Mouse (Mus musculus) Patski (cell line): Measurements from ENCODE around the gene Pml. TPM values are rescaled to one million over a fixed set of nuclear protein-coding genes. Genes with fewer than 3 reads are reported as not detected.

Experiments used
- ATAC-seq: fragments of 100-300 bp; one replicate; pipeline ENCODE4 v1.8.0; 2021
- CTCF ChIA-PET: fragments of 350-600 bp; sonication (Branson Sonifier 250); formaldehyde crosslinking; loops from one replicate; lab custom pipeline; 2022; ENCODE audit warnings: inconsistent platforms; lab: Charles Lee
- POLR2A ChIA-PET: fragments of 350-600 bp; sonication (Branson Sonifier 250); formaldehyde crosslinking; loops from one replicate; lab custom pipeline; 2022; ENCODE audit warnings: antibody characterized with exemption, inconsistent platforms; lab: Charles Lee
- DNase-seq: peaks from one replicate; pipeline ENCODE4 v3.0.0-alpha.2; 2011; ENCODE audit warnings: low read depth, low spot score
- H3K27me3 ChIP-seq: fragments of 371-371 bp; one replicate; pipeline ENCODE4 v1.5.1; 2021
- CTCF ChIP-seq: fragments of 100-300 bp; IDR thresholded peaks from one replicate; pipeline ENCODE4 v1.5.1; 2021
- in situ Hi-C: fragments of 300-500 bp; cut with MboI; formaldehyde crosslinking; loops from 3 replicates; pipeline ENCODE4 v1.11.1; 2018; ENCODE audit warnings: low pct_unique_long_range_greater_than_20kb, mixed read lengths
- polyA plus RNA-seq: library from polyadenylated mRNA; unstranded; gene quantifications from one replicate; pipeline ENCODE4 v1.2.3, GENCODE M21; 2021

Pml gene
- polyA plus RNA-seq, 1 experiment from 2014 or later, result 37.8 TPM

DNA sequence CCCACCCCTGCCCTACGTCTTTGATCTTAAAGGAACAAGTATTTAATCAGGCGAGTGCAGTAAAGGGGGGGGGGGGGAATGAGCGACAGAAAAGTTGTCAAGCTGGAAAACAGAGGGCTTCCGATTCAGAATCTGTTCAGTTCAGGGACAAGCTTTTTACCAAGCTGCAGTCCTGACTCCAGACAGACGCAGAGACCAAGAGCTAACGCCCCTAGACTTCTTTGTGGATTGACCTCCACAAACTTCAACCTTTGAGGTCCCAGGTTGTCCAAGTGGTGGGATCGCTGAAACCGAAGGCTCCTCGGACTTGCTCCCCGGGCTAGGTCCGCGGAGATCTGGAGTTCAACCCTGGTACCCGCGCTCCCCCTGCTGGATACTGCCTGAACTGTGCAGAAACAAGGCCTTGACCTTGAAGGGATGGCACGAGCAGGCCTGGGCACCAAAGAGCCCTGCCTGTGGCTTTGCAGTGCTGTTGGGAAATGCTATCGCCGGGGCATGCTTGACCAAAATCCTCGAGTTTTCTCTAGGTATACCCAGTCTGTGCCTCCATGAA is 45.1 kb downstream of the Pml start:
- ChIA-PET CTCF (interaction anchor here (0.6 to 8.7 kb wide), 21 partner anchors 10 to 544 kb away, joined by 3 to 107 read pairs (median 3); no protein-coding TSS in a partner anchor), POLR2A (interaction anchor here (0.8 kb wide), 1 partner anchor 141 kb away, joined by 3 read pairs; no protein-coding TSS in a partner anchor)
- DNase-seq (peak; percentile 41), ATAC-seq (peak; percentile 53)
- in situ Hi-C loops, result loop anchor here (5.0 kb wide), 1 partner anchor 152 kb away; no protein-coding TSS in a partner anchor
- no peaks in the 10 kb centered on the region for H3K27me3 ChIP-seq
- no peak for TF ChIP-seq CTCF

- in situ Hi-C loops, result loop anchor here (5.0 kb wide), 1 partner anchor 151 kb away; no protein-coding TSS in a partner anchor
- ATAC-seq (no peak), DNase-seq (no peak)
- CTCF ChIA-PET, result interaction anchor here (0.6 to 8.7 kb wide), 21 partner anchors 9 to 544 kb away, joined by 3 to 107 read pairs (median 3); no protein-coding TSS in a partner anchor
- no peaks in the 10 kb centered on the region for H3K27me3 ChIP-seq
- no peak for TF ChIP-seq CTCF
- POLR2A ChIA-PET, result interaction anchor here (0.8 kb wide), 1 partner anchor 140 kb away, joined by 3 read pairs; no protein-coding TSS in a partner anchor
Observed at GRCm38 (mm10) chr9:58203516-58204447, 45.8 kb downstream of the Pml start, which contains the start of the genes Islr and Islr2. Gene Islr, minus strand, starts transcription at chr9:58204306. Gene Islr2, minus strand, starts transcription at chr9:58204319.

DNA sequence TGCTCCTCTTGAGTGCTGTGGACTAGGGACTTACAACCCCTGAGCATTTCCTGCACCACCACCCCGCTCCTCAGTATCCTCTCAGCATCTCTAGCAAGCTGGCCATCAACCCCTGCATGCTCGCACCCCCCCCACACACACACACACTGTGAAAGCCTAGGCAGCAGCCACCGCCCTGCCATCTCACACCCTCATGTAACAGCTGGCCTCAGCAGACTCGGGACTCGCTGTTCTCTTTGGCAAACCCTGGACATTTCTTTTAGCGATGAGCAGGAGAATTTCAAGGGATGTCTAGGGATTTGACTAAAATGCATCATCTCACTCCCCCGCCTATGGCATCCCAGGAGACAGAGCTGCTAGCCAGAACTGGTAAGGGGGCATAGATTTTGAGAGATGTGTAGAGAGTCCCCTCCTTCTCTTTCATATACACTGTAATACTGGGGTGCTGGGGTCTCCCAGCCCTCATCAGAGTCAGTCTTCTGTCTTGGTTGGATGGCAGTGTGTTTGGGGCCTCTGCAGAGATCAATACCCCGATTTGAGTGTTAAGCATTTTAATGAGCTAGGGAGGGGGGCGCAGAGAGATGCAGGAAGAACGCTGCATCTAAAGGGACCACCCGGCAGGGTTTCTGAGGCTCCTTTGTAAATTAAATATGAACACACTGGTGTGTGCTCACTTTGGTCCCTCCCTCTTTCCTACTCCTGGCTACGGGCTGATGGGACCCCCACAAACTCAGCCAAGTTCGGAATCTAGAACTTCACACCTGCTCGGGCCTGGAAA is 46.7 kb downstream of the Pml start:
- TF ChIP-seq CTCF, result no peak
- in situ Hi-C loops, result loop anchor here (5.0 kb wide), 1 partner anchor 151 kb away; no protein-coding TSS in a partner anchor
- ATAC-seq (no peak), DNase-seq (no peak)
- ChIA-PET CTCF (interaction anchor here (1.3 to 8.7 kb wide), 5 partner anchors 21 to 163 kb away, joined by 3 to 107 read pairs (median 4); no protein-coding TSS in a partner anchor), POLR2A (no interaction called here)
- H3K27me3 ChIP-seq, result no peaks in the 10 kb centered on the region

DNA sequence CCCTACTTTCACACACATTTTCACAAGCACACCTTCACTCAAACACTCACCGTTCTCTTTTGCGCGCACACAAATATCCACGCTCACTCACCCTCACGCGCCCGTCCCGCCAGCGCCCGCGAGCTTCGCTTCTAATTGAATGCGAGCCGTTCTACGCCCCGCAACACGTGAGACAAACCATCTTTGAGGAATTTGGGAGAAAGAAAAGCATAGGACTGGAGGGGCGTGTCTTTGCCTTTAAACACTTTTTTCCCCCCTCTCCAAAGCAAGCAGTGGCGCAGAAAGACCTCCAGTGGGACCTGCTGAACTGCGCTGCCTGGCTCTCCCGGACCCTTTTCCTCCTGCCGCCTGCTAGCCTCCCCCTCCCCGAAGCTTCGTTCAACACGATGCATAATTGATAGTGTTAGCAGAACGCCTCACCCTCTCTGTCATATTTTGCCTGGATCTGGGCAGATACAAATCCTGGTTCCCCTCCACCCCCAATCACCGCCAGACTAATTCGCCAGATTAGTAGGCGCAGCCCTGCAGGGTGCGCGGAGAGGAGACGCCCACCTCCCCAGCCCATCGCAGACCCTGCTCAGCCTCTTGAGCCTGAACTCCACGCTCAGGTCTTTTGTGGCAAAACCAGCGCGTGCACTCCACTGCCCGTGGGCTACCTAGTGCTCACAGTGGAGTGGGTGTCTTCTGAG is 47.6 kb downstream of the Pml start:
- ATAC-seq (no peak), DNase-seq (no peak)
- POLR2A ChIA-PET, result no interaction called here
- CTCF ChIA-PET, result interaction anchor here (8.7 kb wide), 1 partner anchor 150 kb away, joined by 107 read pairs; no protein-coding TSS in a partner anchor
- in situ Hi-C loops, result loop anchor here (5.0 kb wide), 1 partner anchor 150 kb away; no protein-coding TSS in a partner anchor
- no peak for TF ChIP-seq CTCF
- H3K27me3 ChIP-seq, result no peaks in the 10 kb centered on the region

GRCm38 (mm10) chr9:58201091-58201842 is 48.3 kb downstream of the Pml start:
- no peaks in the 10 kb centered on the region for H3K27me3 ChIP-seq
- POLR2A ChIA-PET, result no interaction called here
- CTCF ChIA-PET, result no interaction called here
- in situ Hi-C loops, result loop anchor here (5.0 kb wide), 1 partner anchor 149 kb away; no protein-coding TSS in a partner anchor
- DNase-seq (no peak), ATAC-seq (no peak)
- no peak for TF ChIP-seq CTCF

GRCm38 (mm10) chr9:58200270-58201090 is 49.1 kb downstream of the Pml start:
- DNase-seq (no peak), ATAC-seq (no peak)
- H3K27me3 ChIP-seq, result no peaks in the 10 kb centered on the region
- in situ Hi-C loops, result loop anchor here (5.0 kb wide), 1 partner anchor 148 kb away; no protein-coding TSS in a partner anchor
- TF ChIP-seq CTCF, result no peak
- CTCF ChIA-PET, result interaction anchor here (1.3 kb wide), 1 partner anchor 148 kb away, joined by 4 read pairs; no protein-coding TSS in a partner anchor
- POLR2A ChIA-PET, result no interaction called here

- no peak for TF ChIP-seq CTCF
- ATAC-seq, result no peak
- no peak for DNase-seq
- in situ Hi-C loops, result loop anchor here (5.0 kb wide), 1 partner anchor 147 kb away; no protein-coding TSS in a partner anchor
- H3K27me3 ChIP-seq, result no peaks in the 10 kb centered on the region
- POLR2A ChIA-PET, result no interaction called here
- CTCF ChIA-PET, result interaction anchor here (1.3 kb wide), 1 partner anchor 147 kb away, joined by 4 read pairs; no protein-coding TSS in a partner anchor
Observed at GRCm38 (mm10) chr9:58199381-58200269, 50.0 kb downstream of the Pml start.
